Mouse (Mus musculus) left cerebral cortex, postnatal 36 days (tissue): ENCODE measurements around the gene Rasal2. TPM values are rescaled to one million over a fixed set of nuclear protein-coding genes. Genes with fewer than 3 reads are reported as not detected.
"Not testable (repeated sequence)": the region's sequence is repeated elsewhere in the genome, so short reads cannot be mapped to it uniquely, and the experiment has no call there.

Source experiments
- DNase-seq, 2 experiments: peaks; one replicate each; pipeline ENCODE4 v3.0.0; 2021 to 2022; ENCODE audit warnings: low spot score in 2 of 2, mixed read lengths in 1 of 2
- intact Hi-C: fragments of 180-260 bp; cut with DNase I; formaldehyde crosslinking; loops from one replicate; pipeline ENCODE4 v1.15.1; 2025
- total RNA-seq, 2 experiments: library from RNA; stranded (reverse); gene quantifications; 2 replicates each; pipeline ENCODE4 v1.2.3; 2021

The Rasal2 gene
- total RNA-seq, 2 experiments from 2014 or later = 80.9 to 99.1 TPM

DNA sequence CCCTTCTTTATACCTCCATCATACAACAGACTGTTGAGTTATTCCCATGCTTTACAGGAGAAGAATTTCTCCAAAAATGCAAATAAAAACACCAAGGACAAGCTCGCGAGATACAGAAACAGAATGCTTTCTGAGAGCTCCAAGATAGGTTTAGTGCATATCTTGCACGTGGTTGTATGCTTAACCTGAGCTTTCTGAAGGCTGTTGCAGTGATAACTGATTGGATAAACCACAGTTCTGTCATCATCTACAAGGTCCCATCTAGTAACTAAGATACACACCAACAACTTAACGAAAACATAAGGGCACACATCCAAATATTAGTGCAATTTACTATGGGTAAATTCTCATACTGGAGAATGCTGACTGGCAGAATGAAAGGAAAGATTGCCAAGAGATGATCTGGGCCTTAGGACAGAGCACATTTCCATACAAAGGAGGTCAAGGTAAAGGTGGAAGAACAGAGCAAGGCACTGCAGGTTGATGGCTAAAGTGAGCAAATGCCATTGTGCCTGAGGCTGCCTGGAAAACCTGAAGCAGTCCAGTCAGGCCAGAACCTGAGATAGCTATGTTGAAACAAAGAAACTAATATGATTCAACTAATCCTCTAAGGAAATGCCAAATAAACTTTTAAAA is 136.6 kb downstream of the Rasal2 start:
- intact Hi-C loops = no loop called here
- no peak for DNase-seq

DNA sequence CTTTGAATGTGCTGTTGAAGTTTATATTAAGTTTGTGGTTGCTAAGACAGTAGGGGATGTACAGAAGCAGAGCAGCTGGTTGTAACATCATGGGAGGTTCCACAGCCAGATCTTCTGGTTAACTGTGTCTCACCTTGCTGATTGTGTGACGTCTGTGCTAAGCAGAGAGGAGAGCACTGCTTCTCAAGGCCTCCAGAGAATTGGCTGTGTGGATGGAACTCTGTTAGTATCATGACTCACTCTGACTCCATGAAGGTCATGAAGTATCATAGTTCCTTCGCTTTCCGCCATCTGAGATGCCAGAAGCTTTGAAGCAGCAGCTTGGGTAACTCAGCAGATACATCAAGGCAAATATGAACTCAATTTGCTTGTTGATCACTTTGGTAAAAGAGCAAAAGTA is 144.5 kb downstream of the Rasal2 start:
- DNase-seq = no peak
- intact Hi-C loops = no loop called here

DNA sequence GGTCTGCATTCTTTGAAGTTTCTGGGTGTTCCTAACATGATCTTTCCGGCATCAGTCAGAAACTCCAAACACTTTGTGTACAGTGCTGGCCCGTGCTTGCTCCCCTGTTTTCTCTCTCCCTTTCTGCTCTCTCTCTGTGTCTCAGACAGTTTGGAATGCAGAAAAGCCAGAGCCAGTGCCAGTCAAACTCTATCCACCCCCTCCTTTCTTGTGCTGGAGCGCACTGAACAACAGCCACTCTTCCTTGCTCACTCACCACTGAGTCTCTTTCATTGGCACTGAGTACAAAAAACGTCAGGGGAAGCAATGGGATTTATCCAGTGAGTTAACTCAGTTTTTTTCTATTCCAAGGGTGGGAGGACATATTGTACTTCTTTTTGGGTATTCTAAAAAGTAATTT is 155.8 kb downstream of the Rasal2 start:
- DNase-seq = no peak

DNA sequence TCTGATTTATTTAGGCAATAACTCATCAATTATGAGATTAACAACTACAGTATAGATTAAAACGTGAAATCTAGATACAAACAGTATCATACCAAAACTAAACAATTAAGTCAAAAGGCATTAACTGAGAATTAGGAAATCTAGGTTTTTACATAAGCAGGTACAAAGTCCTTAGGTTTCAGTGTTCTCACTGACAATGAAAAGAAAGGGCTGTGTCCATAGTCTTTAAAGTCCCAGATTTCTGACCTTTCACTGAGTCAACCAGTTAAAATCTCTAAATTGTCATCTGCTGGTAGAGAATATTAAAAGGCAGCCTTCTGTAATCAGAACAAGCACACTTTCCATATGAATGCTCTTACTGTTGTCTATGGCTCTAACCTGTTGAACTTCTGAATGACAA is 156.6 kb downstream of the Rasal2 start:
- intact Hi-C loops = no loop called here

More for the DNA sequence above, 155.8 kb downstream of the Rasal2 start:
- intact Hi-C loops = no loop called here

DNA sequence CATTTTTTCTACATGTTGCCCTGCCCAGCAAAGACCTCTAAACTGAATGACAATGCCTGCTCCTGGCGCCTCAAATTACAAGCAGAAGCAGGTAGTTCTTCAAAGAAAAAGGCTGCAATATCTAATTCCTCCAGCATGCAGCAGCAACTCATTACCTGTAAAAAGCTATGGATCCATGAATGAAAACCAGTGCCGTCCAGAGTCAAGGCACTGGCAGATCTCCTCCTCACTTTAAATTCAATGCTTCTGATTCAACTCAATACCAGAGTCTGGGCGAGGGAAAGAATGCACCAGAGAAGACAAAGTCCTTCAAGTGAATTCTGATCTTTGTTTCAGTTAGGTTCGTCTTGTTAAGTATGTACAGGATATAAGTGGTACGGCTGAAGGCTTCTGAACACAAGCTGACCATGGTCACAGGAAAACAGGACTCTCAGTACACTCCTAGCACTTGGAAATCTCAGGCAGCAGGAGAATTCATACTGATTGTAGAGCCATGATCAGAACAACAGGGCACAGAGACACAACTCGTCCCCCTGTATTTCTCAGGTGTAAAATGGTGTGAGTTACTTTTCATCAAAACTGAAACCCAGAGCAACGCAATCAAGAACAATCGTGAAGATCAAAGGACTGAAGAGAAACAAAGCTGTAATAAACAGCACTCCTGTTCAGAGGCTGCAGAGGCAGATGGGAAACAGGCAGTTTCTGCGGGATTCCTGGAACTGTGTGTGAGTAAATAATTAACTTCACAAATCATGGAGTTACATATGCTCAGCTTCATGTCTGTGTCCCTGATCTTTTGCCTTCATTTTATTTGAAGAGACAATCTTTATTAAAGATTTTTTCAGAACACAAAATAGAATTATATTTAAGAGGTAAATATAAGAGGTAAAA is 158.6 kb downstream of the Rasal2 start:
- no peak for DNase-seq
- intact Hi-C loops = no loop called here

More for the DNA sequence above, 156.6 kb downstream of the Rasal2 start:
- no peak for DNase-seq

DNA sequence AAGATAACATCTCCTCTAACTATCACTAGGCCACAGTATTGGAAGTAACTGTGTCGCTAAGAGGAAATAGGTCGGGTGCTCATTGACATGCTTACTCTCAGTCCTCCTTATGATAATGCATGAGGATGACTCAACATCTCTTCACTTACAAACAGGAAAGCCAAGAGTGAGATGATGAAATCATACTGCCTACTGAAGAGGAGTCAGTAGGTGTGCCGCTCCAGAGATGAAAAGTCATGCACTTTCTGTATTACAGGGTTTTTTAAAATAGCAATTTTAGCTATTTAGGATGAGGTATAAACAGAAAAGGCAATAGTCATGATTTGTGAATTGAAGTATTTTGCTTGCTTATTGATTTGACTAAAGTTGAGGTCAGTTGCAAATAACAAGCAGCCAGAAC is 164.3 kb downstream of the Rasal2 start:
- no peak for DNase-seq
- intact Hi-C loops = no loop called here

DNA sequence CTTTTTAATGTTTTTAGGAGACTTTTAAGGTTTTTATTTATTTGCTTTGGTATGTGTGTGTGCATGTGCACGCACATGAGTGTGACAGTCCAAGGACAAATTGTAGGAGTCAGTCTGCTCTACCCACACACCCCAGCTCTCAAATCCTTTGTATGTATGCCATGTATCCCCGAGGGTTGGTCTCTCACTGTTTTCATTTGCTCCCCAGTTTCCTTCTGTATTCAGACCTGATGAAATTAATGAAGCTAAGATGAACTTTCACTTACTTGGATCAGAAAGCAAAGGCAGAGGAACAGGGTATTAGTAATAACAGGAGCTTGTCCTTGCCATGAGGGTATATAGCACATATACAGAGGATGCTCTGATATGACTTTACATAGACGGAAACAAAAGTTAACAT is 165.1 kb downstream of the Rasal2 start:
- DNase-seq = no peak
- intact Hi-C loops = no loop called here

DNA sequence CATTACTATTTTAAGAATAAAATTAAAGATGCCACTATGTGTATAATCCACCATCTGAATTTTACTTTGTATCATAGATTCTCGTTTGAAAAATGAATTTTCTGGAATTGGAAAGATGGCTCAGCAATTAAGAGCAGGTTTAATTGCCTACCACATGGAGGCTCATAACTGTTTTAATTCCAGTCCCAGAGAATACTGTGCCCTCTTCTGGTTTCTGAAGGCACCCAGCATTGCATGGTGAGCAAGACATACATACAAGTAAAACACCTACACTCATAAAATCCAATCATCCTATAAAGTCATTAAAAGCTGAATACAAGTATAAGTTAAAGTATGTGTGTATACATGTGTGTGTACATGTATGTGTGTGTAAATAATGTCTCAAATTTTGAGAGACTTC is 165.6 kb downstream of the Rasal2 start:
- intact Hi-C loops = no loop called here
- no peak for DNase-seq

DNA sequence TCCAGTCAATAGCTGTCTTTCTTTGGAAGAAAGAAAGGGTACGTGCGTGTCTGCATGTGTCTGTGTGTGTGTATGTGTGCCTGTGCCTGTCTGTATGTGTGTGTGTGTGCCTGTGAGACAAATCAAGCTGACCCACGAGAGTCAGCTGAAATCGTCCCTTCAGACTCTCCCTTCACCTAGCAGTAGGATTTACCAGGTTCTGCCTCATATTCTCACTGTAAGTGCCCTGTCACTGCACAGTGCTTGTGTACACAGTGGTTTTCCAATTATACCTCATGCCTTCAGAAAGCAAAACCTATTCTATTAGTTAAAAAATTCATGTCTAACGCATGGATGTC is 168.0 kb downstream of the Rasal2 start:
- intact Hi-C loops = no loop called here
- no peak for DNase-seq

DNA sequence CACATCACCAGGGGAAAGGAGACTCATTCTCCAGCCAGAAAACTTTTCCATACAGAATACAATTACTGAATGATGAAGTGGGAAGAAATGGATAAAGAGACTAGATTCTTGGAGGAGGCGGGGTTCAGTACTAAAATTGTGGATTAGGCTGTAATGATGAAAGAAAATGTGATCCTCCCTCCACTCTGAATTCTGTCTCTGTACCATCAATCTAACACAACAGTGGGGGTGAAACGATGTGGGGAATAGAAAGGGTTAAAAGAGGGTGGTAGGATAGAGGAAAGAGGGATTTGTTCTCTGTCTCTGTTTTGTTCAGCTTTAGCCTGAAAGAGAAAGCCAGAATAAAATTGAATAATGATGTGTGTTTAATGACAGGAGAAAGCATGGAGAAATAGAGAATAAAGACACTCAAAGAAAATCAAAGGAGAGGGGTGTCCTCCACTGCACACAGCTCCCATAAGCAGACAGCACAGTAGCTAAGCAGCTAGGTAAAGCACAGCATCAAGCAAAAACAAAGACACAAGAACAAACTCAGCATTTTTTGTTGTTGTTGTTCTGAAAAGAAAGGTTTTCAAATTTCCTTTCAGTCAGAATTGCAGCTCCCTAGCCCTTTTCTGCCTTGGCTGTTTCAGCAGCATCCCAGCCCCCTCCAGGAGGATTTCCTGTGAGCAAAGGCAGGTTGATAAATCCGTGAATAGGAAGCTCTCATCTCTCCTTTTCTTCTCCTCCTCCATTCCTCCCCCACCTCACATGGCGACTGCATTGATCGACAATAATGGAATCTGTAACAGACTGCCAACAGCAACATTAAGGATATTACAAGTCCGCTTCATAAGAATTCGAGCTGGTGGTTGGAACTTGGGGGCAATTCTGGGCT is 168.6 kb downstream of the Rasal2 start:
- intact Hi-C loops = no loop called here

DNA sequence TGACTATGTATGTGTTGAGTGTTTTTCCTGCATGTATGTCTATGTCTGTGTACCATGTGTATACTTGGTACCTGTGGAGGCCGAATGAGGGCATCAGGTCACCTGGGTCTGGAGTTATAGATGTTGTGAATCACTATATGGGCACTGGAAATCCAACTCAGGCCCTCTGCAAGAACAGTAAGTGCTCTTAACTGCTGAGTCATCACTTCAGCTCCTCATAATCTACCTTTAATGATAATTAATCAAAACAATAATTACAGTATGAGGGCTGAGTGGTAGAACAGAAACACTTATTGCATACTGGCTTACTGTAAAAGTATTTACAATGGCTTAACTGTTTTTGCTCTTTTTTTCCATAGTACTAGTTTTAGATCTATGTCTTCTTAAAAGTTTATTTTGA is 172.7 kb downstream of the Rasal2 start:
- no peak for DNase-seq
- intact Hi-C loops = no loop called here

More for the DNA sequence above, 168.6 kb downstream of the Rasal2 start:
- no peak for DNase-seq

DNA sequence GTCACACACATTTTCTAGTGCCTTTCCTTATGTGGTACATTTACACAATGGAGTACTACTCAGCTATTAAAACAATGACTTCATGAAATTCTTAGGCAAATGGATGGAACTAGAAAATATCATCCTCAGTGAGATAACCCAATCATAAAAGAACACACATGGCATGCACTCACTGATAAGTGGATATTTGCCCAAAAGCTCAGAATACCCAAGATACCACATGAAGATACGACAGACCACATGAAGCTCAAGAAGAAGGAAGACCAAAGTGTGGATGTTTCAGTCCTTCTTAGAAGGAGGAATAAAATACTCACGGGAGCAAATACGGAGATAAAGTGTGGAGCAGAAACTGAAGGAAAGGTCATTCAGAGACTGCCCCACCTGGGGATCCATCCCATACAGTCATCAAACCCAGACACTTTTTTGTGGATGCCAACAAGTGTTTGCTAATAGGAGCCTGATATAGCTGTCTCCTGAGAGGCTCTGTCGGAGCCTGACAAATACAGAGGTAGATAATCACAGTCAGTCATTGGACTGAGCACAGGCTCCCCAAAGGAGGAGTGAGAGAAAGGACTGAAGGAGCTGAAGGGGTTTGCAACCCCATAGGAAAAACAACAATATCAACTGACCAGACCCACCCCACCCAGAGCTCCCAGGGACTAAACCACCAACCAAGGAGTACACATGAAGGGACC is 175.6 kb downstream of the Rasal2 start:
- intact Hi-C loops = not testable (repeated sequence)

DNA sequence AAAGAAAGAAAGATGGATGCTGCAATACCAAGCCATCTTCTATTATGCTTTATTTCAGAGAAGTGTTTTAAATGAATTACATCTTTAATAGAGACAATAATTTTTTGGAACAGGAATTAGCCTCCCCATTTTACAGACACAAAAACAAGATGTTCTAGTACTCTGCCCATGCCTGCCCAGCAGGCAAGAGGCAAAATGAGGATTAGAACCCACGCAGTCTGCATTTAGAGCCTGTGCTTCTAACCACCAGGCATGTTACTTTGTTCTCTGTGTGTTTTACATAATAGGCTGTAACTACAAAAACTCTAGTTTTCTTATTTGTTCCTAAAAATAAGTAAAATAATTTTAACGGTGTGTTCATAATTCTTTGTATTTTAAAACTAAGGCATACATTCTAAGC is 178.9 kb downstream of the Rasal2 start:
- intact Hi-C loops = no loop called here
- DNase-seq = no peak

More for the DNA sequence above, 175.6 kb downstream of the Rasal2 start:
- not testable (repeated sequence) for DNase-seq

DNA sequence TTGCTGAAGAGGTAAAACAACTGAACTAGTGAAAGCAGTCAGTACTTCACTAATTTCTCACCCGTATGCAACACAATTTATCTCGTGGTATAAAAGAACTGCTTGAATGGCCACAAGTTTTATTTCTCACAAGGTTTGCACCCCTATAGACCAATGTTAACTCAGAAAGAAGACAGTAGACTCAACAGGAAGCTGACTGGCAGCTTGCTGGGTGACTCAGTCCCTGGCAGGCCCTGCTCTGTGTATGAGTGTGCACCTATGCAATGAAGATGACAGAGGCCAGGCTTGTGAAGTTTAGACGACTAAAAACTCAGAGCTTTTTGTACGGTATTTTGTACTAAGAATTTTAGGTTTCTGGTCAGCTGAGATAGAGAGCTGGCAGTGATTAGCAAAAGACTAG is 180.0 kb downstream of the Rasal2 start:
- DNase-seq = no peak
- intact Hi-C loops = no loop called here

DNA sequence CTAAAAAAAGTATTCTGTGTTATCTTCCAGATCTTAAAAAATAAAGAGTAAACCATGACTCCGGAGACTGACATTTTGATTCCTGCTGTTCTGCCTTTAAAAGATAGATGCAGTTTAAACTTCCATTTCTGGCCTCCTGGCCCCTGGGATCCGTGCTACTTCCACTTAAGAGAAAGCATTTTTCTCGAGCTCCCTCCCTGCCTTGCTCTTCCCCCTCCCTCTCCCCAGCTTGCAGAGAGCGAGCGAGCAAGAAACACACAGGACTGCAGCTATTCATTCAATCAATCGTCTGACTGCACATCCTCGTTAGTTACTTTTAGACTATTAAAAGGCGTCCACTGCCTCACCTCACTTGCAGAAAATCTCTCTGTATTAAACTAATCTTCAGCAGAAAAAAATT is 181.4 kb downstream of the Rasal2 start:
- peak in 1 of 2 experiments; percentile 50 for DNase-seq
- intact Hi-C loops = no loop called here

DNA sequence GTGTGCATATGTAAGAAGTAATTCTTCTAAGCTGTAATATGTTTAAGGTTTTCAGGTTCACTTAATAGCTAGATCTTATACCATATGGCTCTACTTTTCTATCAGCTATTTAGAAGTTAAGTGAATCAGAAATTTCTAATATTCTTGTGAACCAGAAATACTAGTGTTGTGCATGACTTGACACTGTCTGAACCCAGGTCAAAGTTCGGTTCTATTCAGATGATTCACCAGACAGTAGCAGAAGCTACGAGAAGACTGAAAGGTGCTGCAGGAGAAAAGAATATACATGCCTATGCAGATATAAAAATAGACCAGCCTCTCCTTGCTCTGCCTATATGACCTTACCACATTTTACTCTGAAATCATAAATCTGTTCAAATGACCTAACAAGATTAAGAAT is 182.0 kb downstream of the Rasal2 start:
- intact Hi-C loops = no loop called here
- no peak for DNase-seq

DNA sequence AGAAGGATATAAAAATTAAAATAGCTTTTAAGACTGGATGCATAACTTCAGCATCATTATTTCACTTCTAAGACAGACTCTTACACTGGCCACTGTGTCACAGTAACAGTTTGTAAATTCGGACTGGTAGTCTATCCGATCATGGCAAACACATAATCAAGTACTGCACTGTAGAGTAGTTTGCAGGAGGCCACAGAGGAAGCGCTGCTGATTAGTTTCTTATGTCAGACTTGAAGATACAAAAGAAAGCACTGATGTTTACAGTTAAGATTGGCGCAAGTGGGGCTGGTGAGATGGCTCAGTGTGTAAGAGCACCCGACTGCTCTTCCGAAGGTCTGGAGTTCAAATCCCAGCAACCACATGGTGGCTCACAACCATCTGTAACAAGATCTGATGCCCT is 187.4 kb downstream of the Rasal2 start:
- no peak for DNase-seq

DNA sequence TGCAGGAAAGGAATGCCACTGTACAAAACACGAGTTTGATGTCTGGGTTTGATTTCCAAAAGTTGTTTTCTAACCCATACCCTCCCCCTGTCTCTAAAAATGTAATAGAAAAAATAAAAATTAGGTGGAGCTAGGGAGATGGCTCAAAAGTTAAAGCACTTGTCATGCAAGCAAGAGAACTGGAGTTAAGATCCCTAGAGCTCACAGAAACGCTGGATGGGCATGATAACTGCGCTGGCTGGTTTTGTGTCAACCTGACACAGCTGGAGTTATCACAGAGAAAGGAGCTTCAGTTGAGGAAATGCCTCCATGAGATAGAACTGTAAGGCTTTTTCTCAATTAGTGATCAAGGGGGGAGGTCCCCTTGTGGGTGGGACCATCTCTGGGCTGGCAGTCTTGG is 191.5 kb downstream of the Rasal2 start:
- no peak for DNase-seq
- intact Hi-C loops = no loop called here

More for the DNA sequence above, 187.4 kb downstream of the Rasal2 start:
- intact Hi-C loops = no loop called here

DNA sequence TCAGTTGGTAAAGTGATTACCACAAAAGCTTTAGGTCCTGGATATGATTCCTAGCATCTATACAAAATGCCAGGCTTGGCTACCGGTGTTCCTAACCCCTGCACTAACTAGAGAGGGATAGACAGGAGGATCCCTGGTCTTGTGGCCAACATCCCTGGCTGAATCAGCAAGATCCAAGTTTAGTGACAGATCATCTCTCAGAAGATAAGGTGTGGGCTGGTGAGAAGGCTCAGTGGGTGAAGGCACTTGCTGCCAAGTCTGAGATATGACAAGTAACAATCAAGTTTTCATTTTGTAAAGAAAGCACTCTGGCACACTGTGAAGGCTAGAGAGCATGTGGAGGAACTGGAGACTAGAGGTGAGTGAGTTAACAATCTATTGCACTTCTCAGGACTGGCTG is 191.9 kb downstream of the Rasal2 start:
- DNase-seq = peak in 1 of 2 experiments; percentile 30
- intact Hi-C loops = no loop called here

DNA sequence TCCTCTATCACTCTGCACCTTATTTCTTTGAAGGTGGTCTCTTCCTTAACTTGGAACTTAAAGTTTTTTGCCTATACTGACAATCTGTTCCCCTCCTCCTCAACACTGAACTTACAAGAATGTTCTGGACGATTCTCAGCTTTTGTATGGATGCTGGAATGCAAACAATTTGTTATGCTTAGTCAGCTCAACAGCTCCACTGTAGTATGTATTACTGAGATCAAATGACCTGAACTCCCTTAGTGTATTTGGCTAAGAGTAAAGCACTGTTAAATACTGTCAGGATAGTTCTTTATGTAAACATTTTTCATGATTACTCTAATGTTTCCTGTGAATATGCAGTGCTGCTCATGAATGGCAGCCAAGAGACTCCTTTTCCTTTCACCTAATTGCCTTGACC is 203.6 kb downstream of the Rasal2 start:
- DNase-seq = no peak
- intact Hi-C loops = no loop called here
